Mouse (Mus musculus) layer of hippocampus, postnatal 36 days (tissue): ENCODE measurements around the gene Spred1. TPM values are rescaled to one million over a fixed set of nuclear protein-coding genes. Genes with fewer than 3 reads are reported as not detected.
A peak's percentile ranks its signal among the peaks of the same experiment; 100 is the strongest.

ENCODE experiments used
- DNase-seq, 2 experiments: peaks; one replicate each; pipeline ENCODE4 v3.0.0; 2022
- total RNA-seq, 2 experiments: library from RNA; stranded (reverse); gene quantifications; 2 replicates each; pipeline ENCODE4 v1.2.3; 2021

The Spred1 gene
- 100 to 1,000 TPM; 112 to 114 TPM for total RNA-seq

DNA sequence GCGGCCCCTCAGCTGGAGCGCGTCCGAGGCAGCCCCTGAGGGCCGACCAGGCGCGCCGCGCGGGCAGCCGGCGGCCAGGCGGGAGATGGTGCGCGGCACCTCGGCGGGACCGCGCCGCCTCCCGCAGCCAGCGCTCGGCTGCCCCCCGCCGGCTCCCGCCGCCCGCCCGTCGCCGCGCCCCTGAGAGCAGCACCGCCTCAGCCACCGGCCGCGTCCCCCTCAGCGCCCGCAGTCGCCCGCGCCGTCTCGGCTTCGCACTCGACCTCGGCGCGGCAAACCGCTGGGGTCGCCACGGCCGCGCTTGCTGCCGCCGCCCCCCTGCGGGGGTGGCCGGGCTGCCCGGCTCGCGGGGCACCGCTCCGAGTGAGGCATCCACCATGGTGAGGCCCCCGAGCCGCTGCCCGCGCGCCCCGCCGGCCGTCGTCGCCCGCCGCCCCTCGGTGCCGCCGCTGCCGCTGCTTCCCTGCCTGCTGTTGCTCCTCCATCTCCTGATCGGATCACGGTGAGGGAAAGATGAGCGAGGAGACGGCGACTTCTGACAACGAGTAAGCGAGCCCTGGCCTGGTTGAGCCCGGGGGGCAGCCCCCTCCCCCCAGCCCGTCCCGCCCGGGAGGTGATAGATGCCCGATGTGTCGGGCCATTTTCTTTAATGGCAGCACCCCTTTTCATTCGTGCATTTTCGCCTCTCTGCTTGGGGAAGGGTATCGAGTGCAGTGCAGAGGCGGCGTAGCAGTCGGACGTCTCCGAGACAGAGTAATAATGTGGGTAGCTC is at the start of gene Spred1:
Gene Spred1 (plus strand): TSS at position 163 of the 772 bp plus-strand sequence.
- peak; percentile 34 to 39 for DNase-seq

DNA sequence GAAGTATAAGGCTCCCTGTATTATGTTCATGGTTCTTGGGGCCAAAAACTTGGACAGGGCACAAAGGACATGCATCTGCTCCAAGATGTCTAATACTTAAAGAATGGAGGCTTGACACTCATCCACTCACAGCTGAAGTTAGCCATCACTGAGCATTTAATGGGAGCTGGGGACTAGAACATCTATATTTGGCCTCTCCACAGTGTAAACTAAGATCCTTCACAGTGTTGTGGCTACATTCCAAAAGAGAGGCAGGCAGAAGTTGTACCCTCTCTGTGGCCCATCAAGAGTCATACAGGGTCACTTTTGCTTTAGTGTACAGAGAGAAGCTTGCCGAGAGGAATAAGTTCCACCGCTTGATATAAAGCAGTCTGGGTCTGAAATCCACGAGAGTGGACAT is 49.6 kb upstream of the Spred1 start:
- no peak for DNase-seq

DNA sequence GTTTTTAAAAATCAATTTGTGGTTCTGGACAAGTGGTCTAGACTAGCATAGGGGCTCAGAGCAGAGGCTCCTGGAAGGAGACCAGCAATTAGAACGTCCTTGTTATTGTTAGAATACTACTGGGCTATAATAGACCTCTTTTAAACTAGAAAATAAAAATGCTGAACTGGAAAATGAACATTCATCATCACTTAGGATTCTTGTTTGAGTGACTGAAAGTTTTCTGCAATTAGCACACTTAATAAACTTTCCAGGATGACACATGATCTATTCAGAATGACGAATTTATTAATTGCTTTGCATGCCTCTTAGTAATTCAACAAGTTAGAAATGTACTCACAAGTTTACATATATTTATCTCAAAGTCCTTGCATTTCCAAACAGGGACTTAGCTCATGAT is 42.5 kb upstream of the Spred1 start:
- no peak for DNase-seq

DNA sequence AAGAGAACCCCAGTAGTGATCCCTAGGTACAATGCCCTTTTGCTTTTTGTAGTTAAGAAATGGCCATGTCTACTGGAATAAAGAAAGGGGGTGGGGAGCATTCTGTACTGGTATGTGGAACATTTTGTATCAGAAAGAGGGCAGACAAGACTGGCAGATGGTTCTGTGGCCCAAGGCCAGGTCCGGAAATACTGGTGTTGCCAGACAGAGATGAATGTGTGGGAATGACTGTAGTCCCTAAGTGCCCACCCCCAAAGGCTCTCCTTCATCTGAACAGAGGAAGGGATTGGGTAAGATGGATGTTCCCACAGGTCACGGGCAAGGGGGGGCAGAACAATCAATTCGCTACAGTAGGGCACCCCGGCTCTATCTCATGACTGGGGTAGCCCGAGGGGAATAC is 41.6 kb upstream of the Spred1 start:
- no peak for DNase-seq

DNA sequence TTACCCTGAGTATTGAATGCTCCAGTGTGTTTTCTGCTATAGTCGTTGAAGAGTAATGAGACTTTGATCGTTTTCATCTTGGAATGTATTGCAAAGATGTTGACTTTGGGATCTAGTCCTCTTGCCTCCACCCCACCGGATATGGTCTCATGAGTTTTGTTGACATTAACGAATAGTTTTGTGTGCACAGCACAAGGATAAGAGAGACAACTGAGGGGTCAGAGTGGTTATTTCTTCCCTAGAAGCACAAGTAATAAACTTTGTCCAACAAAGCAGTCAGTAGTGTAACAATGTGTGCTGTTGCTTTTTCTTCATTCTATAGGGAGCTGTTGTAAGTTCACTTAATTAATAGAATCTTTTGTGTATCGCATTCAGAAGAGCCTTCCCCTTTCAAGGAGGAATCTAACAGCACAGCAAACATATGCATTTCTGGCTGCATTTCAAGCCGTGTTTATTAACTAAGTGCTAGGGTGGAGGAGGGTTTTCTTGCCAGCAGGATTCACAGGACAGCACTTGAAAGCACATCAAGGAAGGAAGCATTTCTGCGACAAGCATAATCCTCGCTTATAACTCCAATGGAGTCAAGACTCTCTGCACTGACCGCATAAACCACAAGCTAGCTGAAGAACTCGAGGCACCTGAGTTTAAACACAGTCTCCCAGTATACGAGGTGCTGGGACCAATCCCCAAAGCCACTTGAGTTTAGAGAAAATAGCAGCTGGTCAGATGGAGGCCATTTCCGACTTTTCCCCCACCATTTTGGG is 35.0 kb upstream of the Spred1 start:
- no peak for DNase-seq

DNA sequence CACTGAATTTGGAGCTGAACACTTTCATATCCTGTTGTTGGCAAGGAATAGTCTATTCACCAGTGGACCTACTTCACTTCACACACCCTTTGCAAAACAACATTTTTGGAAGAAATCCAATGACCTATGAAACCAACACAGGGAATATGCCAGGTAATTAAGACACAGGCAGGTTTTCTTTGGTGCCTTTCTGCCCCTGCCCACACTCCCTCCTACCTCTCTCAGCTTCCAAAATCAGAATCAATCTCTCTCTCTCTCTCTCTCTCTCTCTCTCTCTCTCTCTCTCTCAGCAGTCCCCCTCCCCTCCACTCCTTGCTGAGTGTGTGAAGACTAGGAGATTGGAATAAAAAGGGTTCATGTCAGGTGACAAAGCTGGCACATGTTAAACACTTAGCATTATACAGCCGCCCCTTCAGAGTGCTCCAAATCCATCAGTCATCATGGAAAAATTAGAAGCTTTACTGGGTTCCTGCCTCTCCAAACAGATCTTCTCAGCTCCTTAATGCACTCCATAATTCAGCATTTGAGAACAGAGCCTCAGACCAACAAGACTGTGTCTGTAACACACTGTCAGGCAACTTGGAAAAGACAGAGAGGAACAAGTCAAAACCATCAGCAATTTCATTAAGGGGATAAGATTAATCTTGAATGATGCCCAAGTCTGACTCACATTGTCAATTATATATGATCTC is 34.3 kb upstream of the Spred1 start:
- DNase-seq = no peak

DNA sequence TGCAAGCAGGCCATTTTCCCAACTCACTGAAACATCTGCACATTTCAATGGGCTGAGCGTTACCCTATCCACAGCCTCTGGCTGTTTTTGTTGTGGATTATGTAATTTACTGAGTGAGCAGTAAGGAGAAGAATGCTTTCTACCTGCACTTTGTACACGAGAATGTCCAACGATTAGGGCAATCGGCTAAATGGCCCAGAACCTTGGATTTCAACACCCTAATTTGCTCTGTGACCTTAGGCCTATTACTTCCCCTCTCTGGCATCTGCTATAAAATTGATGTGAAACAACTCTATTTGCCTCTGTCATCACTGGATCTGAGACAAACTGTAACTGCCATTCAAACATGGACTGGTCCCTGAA is 33.7 kb upstream of the Spred1 start:
- DNase-seq = no peak

DNA sequence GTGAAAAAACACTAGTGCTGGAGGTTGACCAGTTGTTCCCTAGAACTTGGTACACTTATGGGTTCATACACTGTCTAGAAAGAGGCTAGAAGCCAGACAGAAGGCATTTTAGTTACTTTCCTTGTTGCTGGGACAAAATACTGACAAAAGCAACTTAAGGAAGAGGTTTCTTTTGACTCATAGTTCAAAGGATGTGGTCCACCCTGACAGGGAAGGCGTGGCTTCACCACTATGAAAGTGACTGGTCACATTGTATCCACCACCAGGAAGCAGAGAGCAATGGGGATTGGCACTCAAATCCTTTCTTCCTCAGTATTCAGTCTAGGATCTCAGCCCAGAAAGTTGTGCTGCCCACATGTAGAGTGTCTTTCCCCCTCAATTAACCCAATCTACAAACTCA is 31.7 kb upstream of the Spred1 start:
- no peak for DNase-seq

DNA sequence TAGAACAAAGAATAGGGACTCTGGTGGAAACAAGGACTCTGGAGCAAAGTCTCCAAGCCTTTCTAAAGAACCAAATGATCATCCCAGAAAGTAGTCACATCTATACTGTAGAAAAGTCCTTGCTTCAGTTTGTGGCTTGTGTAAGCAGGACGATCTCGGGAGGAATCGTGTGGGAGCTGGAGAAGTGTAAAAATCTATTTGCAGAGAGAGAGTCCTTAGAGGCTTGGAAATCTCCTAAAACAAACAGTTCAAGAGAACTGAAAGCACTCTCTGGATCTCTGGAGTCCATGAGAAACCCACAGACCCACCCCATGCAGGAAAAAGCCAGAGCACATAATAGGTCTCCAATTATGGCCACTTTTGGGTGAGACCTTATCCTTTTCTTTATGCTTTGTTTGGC is 31.1 kb upstream of the Spred1 start:
- DNase-seq = no peak

DNA sequence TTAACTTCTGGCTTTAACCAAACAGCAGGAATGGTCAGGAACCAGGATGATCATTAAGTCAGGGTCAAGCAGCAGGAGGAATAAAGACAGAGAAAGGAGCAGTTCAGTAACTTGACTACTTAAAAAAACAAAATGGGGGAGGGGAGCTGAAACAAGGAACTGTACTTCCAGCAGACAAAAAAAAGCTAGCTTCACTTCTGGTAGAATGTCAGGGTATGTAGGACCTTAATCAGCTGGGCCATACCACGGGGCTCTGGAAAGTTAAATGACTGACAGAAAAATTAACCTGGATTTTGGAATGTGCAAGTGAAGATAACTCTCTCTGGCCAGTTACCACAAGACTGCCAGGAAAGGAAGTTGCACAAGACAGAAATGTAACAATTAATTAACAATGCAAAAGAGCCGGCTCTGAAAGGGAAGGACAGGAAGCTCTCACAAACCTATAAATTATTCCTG is 28.2 kb upstream of the Spred1 start:
- no peak for DNase-seq

DNA sequence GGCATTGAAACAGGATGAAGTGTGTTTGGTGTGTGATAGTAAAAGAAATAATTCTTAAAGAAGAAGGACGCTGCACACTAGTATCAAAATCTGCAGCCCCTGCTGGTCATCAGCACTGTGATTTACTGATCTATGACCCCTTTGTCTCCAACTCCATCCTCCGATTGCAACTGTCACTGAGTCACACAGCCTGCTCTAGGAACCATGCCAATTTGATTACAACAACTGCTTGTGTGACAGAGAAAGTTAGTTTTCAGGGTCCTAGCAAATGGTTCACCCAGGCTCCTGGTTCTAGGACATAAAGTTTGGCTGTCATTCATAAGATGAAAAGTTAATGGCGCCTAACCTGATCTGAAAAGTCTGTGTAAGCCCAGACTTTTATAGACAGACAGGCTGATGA is 25.7 kb upstream of the Spred1 start:
- no peak for DNase-seq

DNA sequence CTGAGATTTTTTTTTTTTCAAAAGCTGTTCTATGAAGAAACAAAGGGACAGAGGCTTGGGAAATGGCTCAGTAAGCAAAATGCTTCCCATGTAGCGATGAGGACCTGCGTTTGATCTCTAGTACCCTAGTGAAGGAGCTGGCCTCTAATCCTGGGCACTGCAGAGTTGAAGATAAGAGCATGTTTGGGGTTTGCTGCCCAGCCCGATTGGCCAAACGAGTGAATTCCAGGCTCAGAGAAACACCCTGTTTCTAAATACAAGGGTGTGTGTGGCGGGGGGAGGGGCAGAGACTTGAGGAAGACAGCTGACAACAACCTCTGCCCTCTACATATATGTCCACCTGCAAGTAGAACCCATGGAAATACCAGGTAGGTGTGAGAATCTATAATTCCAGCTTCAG is 23.9 kb upstream of the Spred1 start:
- no peak for DNase-seq

DNA sequence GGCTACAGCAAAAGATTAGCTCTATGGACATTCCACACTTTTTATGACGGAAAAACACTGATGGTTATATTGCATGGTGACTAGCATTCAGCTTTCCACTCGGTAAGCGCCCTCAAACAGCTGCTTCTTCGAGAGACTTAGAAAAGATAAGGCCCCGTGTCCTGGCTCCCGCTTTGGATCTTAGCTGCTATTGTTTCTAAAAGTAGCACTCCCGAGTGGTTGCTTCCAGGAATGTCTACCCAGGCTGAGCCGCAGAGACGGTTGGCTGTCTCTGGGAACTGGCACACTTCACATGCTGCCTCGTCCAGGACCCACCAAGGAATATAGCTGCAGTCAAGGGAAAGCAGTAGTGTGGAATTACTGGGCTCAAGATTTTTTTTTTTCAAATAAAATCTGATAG is 21.9 kb upstream of the Spred1 start:
- no peak for DNase-seq

DNA sequence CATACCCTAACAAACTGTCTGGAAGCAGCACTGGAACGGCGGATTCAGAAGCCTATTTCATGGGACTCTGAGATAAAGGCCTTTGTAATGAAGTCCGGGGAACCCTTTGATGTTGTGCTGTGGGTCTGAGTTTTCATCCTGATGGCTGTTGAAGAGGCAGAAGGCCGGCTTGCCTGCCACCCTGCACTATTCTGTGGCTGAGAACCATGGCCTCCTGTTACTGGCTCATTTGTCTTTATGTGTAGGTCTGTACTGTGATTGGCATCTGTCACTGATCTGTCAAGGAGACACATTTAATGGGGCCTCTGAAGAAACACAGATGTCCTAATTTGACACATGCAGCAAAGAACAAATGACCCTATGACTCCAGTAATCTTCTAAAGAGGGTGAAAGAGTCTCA is 17.7 kb upstream of the Spred1 start:
- no peak for DNase-seq

DNA sequence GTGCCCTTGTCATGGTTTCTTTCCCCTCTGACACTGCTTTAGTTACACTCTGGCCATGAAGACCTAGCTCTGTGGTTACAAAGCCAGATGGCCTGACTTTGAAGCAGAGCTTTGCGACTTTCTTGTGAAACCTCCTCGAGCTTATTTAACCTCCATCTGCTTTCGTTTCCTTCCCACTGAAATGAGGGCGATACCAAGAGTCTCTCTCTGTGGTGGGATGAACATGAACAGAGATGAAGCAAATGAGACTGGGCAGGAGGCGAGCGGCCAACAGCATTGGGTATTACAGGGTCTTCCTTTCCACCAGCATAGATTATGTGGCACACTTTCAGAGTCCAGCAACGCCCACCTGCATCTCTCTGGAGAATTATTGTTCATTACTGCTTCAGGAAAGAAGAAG is 15.8 kb upstream of the Spred1 start:
- DNase-seq = no peak

DNA sequence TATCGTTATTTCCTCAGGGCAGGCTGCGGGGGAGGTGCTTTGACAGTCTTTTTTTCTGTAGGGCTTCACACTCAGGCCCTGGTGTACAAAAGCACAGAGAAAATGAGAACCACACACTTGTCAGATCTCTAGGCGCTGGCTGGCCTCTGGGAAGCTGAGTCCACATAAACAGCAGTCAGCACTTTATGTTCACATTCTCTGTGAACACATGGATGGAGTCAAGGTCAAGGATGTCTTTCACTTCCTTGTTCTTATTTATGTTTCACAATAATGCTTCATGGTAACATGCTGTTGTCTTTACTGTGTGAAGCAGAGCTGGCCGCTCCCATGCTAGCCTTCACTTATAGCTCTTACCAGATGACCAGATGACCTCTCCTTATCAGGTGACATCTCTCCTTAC is 13.1 kb upstream of the Spred1 start:
- DNase-seq = no peak

DNA sequence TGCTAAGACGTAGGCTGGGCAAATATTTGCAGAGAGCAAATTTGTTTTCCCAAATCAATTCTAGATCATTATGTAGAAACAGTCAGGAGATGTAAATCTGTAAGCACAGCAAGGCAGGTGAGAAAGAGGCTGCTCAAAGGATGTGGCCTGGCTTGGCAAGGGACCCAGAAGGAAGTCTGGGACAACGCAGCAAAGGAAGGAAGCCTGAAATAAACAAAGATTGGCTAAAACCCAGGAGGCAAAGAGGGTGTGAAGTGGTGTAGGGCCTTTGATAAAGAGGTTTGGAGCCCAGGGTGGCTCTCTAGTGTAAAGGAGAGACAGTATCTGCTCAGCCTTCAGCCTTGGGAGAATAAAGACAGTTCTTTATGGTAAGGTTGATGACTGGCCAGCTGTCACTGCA is 11.9 kb upstream of the Spred1 start:
- no peak for DNase-seq

DNA sequence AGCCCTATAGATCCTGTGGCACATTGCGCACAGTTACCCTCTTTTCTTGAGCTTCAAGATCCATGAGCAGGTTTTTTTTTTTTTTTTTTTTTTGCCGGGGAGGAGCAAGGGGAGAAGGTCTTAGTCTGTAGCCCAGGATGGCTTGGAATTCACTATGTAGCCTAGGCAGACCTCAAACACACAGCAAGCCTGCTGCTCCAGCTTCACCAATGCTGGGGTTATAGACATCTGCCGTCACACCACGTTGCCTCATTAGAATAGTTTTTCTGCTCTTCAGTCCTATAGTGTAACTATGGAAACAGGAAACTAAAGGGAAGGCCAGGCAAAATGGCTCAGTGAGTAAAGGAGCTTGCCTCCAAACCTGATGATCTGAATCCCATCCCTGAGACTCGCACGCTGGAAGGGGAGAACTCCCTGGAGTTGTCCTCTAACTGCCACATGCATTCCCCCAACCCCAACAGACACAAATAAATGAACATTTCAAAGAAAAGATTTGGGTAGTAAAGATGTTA is 10.8 kb upstream of the Spred1 start:
- DNase-seq = no peak

DNA sequence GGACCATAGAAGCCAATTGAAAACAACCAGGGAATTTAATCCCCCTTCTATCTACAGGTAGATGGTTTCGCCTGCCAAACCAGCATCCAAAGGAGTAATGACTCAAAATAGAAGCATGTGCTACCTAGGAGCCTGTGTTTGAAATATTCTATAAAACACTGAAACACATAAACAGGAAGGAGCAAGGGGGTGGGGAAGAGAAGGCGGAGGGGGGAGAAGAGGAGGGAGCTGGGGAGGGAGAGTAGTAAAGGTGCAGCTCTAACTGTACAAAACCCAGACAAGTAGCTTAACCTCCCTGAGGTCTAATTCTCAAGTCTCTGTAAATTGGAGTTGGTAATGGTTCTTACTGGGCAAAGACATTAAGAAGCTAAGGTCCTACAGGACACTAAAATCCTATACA is 7.9 kb upstream of the Spred1 start:
- no peak for DNase-seq

DNA sequence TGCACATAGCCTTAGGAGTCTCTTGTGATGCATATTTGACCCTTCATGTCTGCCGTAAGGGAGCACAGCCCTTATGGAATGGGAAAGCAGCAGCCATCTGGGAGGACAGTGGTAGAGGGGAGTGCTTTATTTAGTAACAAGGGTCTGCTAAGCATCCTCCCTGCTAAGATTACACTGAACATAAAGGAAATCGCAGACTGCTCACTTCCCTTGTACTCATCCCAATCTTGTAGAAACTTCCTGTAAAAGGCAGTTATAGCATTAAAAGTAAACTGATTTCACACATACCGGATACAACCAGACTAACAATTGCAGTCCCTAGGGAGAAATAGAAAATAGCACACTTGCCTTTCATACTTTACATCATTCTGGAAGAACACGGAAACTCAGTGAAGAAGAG is 7.4 kb upstream of the Spred1 start:
- DNase-seq = no peak

DNA sequence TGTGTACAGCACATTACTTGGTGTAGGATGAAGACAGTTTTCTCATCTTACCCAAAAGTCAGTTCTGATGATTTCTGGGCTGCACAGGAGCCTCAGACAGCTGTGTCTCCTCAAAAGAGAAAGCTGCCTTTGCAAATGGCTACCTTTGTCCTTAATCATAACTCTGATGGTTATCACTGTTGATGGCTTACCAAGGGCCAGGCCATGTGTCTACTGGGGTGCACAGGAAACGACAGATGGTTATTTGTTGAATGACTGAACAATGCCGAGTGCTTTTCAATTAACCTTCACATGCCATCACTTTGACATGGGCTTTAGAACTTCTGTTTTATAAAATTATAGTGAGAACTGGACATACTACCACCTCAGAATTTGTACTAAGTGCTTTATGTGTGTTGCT is 2.7 kb upstream of the Spred1 start:
- DNase-seq = no peak

DNA sequence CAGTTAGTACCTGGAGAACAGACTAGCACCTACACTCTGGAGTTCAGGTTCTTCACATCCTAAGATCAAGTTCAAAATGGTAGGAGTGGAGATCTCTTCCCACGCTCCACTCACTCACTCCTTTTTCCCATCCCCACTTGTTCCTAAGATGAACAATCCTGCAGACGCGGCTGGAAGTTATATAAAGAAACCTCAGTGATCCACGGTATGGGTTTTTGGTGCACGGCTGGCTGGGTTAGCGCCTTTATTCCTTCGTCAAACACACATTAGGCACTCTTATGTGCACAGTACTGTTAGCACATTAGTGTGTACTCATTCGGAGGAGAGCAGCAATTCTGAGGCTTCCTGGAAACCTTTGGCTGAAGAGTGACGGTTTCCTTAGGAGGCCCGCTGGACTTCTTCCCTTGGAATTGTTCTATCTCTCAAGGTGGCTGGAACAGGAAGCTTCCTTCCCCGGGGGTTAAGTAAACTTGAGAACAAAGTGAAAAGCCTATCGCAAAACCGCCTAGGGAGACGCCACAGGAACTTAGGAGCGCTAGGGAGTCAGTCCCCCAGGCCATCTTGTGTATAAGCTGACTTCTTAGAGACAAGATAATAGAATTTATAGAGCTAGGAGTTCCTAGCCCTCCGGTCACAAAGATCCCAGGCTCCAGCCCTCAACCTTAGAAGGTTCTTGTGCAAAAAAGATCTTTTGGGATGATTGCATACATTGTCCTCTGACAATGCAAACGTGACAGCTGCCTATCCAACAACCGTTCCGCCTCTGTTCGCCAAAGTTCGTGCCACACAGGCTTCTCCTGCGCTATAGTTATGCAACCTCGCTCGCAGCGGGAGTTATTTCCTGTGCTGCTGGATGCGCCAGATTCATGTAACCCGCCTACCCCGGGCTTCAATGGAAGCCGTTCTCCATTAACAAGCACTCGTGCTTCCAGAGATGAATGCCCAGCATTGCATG is 1.6 kb upstream of the Spred1 start:
- DNase-seq = peak; percentile 81 to 82
